Mouse (Mus musculus) heart, postnatal 0 days (tissue): Measurements from ENCODE around the gene Olfr66. TPM values are rescaled to one million over a fixed set of nuclear protein-coding genes. Genes with fewer than 3 reads are reported as not detected.

Experiments used
- ATAC-seq: fragments of 200-750 bp; cut with Nextera tagmentation; 2 replicates; pipeline ENCODE4 v1.8.0; 2017; ENCODE audit warnings: low read depth, moderate number of reproducible peaks, moderate library complexity; ENCODE audit not compliant: insufficient read depth
- DNase-seq: peaks from one replicate; pipeline ENCODE4 v3.0.0-alpha.2; 2016; ENCODE audit warnings: low spot score
- H3K27ac ChIP-seq: fragments of 300-500 bp; sonication (generic); 2 replicates; pipeline ENCODE4 v1.5.1; 2014; ENCODE audit warnings: low read depth, mild to moderate bottlenecking
- H3K27me3 ChIP-seq: fragments of 300-500 bp; sonication (generic); 2 replicates; pipeline ENCODE4 v1.6.1; 2014; ENCODE audit warnings: low read length, mixed read lengths; ENCODE audit not compliant: control insufficient read depth, insufficient read depth
- H3K36me3 ChIP-seq: fragments of 300-500 bp; sonication (generic); replicated peaks from 2 replicates; pipeline ENCODE4 v1.6.1; 2014; ENCODE audit warnings: low read length, mixed read lengths; ENCODE audit not compliant: control insufficient read depth, insufficient read depth
- H3K4me1 ChIP-seq: fragments of 300-500 bp; sonication (generic); 2 replicates; pipeline ENCODE4 v1.6.1; 2014; ENCODE audit warnings: antibody characterized with exemption; ENCODE audit not compliant: control insufficient read depth, insufficient read depth
- H3K4me2 ChIP-seq: fragments of 300-500 bp; sonication (generic); 2 replicates; pipeline ENCODE4 v1.6.1; 2014; ENCODE audit warnings: low read depth, mild to moderate bottlenecking, low read length, moderate library complexity
- H3K4me3 ChIP-seq: fragments of 300-500 bp; sonication (generic); 2 replicates; pipeline ENCODE4 v1.5.1; 2014; ENCODE audit warnings: low read depth, low read length
- H3K9ac ChIP-seq: fragments of 300-500 bp; sonication (generic); replicated peaks from 2 replicates; pipeline ENCODE4 v1.6.1; 2014; ENCODE audit warnings: low read depth, low read length, mixed read lengths
- H3K9me3 ChIP-seq: fragments of 300-500 bp; sonication (generic); replicated peaks from 2 replicates; pipeline ENCODE4 v1.6.1; 2016; ENCODE audit warnings: low read length; ENCODE audit not compliant: control insufficient read depth
- CTCF ChIP-seq: IDR thresholded peaks from 2 replicates; pipeline ENCODE4 v1.5.1; 2016; ENCODE audit warnings: antibody characterized with exemption, control low read depth, low read depth
- EP300 ChIP-seq: IDR thresholded peaks from 2 replicates; pipeline ENCODE4 v1.6.1; 2016; ENCODE audit warnings: antibody characterized with exemption, low read depth
- WGBS: fragments of 180-500 bp; shearing (Covaris S2); extraction: QIAGEN DNeasy Blood & Tissue Kit; methylation state at CpG from one replicate; pipeline ENCODE4 v1.1.7; 2014; 5-methylcytosine and 5-hydroxymethylcytosine counted together
- polyA plus RNA-seq: library from polyadenylated mRNA; unstranded; fragments of >200 nt; fragmentation: Nextera tagmentation; extraction: Ambion mirVana; gene quantifications from 2 replicates; pipeline ENCODE4 v1.2.1, GENCODE M21; 2015
- total RNA-seq: library from RNA; depleted of rRNA; stranded (reverse); fragments of >200 nt; gene quantifications from 2 replicates; pipeline ENCODE4 v1.2.3, GENCODE M21; 2014; ENCODE audit warnings: low replicate concordance

Gene Olfr66
- total and polyA plus RNA-seq, 2 experiments from 2014 or later: not detected

GRCm38 (mm10) chr7:103865716-103866115 is 20.3 kb downstream of the Olfr66 start:
- DNase-seq (no peak), ATAC-seq (no peak)
- Histone ChIP-seq H3K4me1 (peaks cover 4% of the 10 kb centered on the region; the same call in 1 of the 2 replicates), H3K9me3 (no peaks in the 10 kb centered on the region), H3K9ac (no peak overlapping the region), H3K27ac (no peak overlapping the region), H3K27me3 (no peaks in the 10 kb centered on the region), H3K36me3 (no peaks in the 10 kb centered on the region), H3K4me3 (no peak overlapping the region), H3K4me2 (no peak overlapping the region)
- no peak for TF ChIP-seq CTCF
- no peak for TF ChIP-seq EP300

DNA sequence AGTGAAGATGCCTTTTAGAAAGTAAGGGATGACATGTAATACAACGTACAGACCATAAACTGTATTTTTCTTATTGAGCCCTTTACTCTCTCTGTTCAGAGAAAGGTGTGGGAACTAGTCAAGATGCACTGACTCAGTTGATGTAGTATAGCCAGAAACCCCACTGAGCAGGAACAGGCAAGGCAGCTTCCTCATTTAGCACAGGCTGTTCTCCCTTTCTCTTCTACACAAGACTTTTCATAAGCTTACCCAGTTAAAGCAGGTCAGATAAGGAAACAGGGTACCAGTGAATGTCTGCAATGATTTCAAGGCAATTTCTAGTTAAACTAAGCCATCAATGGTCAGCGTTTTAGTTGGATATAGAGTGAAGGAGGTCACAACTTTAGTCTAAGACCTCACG is 24.5 kb downstream of the Olfr66 start:
- ATAC-seq: no peak
- no peaks in the 10 kb centered on the region for H3K9me3 ChIP-seq
- no peak overlapping the region for H3K4me2 ChIP-seq
- no peaks in the 10 kb centered on the region for H3K36me3 ChIP-seq
- no peak overlapping the region for H3K9ac ChIP-seq
- no peak overlapping the region for H3K27ac ChIP-seq
- WGBS: 83% methylated on average over 3 of the region's 3 CpGs
- H3K27me3 ChIP-seq: no peaks in the 10 kb centered on the region
- no peak for DNase-seq
- H3K4me1 ChIP-seq: no peaks in the 10 kb centered on the region
- no peak overlapping the region for H3K4me3 ChIP-seq
- TF ChIP-seq EP300 (no peak), CTCF (no peak)

DNA sequence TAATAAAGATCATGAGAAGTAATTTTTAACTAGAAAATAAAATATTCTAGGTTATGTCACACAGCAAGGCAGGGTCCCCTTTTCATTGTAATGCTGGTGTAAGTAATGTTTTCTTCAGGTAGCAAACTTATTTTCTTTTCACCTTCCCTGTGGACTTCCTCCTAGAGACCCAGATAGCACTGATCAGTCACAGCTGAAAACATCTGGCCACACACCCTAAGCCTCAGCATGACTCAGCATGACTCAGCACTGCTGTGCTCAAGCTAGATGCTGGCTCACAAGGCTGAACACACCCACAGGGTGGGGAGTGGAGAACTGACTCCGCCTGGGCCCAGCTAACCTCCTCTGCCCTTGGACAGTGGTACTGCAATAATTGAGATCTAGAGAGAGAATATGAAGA is 25.2 kb downstream of the Olfr66 start:
- Histone ChIP-seq H3K9me3 (no peaks in the 10 kb centered on the region), H3K4me2 (no peak overlapping the region), H3K36me3 (no peaks in the 10 kb centered on the region), H3K27ac (no peak overlapping the region), H3K4me3 (no peak overlapping the region), H3K4me1 (no peaks in the 10 kb centered on the region), H3K9ac (no peak overlapping the region), H3K27me3 (no peaks in the 10 kb centered on the region)
- peak; percentile 42 for DNase-seq
- 42% methylated on average over 1 of the region's 1 CpGs for WGBS
- TF ChIP-seq EP300: no peak
- TF ChIP-seq CTCF: no peak
- ATAC-seq: peak; percentile 78

- DNase-seq (no peak), ATAC-seq (no peak)
Measured at GRCm38 (mm10) chr7:103859076-103859475, 27.0 kb downstream of the Olfr66 start.

DNA sequence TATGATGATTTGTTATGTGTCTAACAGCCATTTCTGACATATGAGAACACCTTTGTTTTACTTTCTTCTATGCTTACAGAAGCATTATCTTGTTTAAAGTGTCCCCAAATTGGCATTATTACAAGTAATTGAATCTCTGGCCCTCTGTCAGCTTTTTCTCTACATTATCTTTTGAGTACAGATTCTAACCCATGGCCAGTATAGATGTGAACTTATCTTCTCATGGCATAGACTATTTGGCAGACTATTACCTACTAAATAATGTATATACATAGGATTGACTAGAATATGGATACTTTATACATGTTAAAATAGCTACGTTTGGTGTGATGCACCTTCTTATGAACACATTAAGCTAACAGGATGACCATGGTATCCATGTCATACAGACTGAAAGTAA is 31.4 kb downstream of the Olfr66 start:
- no peak for DNase-seq
- no peak overlapping the region for H3K9ac ChIP-seq

More at GRCm38 (mm10) chr7:103859076-103859475, 27.0 kb downstream of the Olfr66 start:
- no peak overlapping the region for H3K4me2 ChIP-seq
- no peak overlapping the region for H3K9ac ChIP-seq
- H3K36me3 ChIP-seq: no peaks in the 10 kb centered on the region
- no peaks in the 10 kb centered on the region for H3K9me3 ChIP-seq
- TF ChIP-seq EP300: no peak
- no peak for TF ChIP-seq CTCF
- no peaks in the 10 kb centered on the region for H3K4me1 ChIP-seq
- no peak overlapping the region for H3K4me3 ChIP-seq
- H3K27ac ChIP-seq: no peak overlapping the region
- WGBS: 8% methylated on average over 2 of the region's 2 CpGs
- no peaks in the 10 kb centered on the region for H3K27me3 ChIP-seq

DNA sequence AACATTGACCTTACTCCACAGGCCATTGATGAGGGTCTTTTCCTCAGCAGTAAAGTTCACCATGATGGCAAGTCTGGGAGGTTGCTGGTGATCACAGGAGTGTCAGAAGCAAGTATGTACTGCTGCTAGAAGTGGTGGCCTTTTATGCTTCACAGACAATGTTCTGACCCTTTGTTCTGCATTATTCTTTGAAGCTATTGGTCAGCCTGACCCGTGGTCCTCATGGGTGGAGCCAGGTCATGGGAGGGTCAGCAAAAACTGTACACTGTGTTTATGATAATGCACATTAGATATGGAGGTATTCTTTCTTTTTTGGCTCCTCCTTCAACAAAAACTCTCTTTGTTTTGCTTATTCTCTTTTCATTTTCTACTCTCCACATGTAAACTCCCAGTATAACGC is 33.0 kb downstream of the Olfr66 start, which contains the start of gene Hbb-y:
Gene Hbb-y (minus strand): TSS at position 127 of the 400 bp plus-strand sequence.
- no peak for TF ChIP-seq EP300
- no peak for TF ChIP-seq CTCF
- no peak for ATAC-seq
- no peak within 1 kb of the TSS for H3K4me3 ChIP-seq
- H3K4me1 ChIP-seq: no peaks in the 10 kb centered on the region
- no peaks in the 10 kb centered on the region for H3K9me3 ChIP-seq
- H3K27me3 ChIP-seq: no peaks in the 10 kb centered on the region
- no peak for DNase-seq
- H3K36me3 ChIP-seq: no peaks in the 10 kb centered on the region
- H3K4me2 ChIP-seq: no peak within 1 kb of the TSS
- H3K27ac ChIP-seq: no peak within 1 kb of the TSS
- no peak within 1 kb of the TSS for H3K9ac ChIP-seq
- 53% methylated on average over 2 of the region's 2 CpGs for WGBS

More for the DNA sequence above, 31.4 kb downstream of the Olfr66 start:
- Histone ChIP-seq H3K27ac (no peak overlapping the region), H3K27me3 (no peaks in the 10 kb centered on the region), H3K9me3 (no peaks in the 10 kb centered on the region), H3K4me2 (no peak overlapping the region), H3K4me3 (no peak overlapping the region), H3K36me3 (no peaks in the 10 kb centered on the region), H3K4me1 (no peaks in the 10 kb centered on the region)
- TF ChIP-seq EP300 (no peak), CTCF (no peak)
- 65% methylated on average over 1 of the region's 1 CpGs for WGBS
- ATAC-seq: no peak
